Mouse (Mus musculus) lung, embryonic 15.5 days (tissue): Measurements from ENCODE around the gene Slc7a1. TPM values are rescaled to one million over a fixed set of nuclear protein-coding genes. Genes with fewer than 3 reads are reported as not detected.

ENCODE experiments used
- ATAC-seq: fragments of 200-750 bp; cut with Nextera tagmentation; 2 replicates; pipeline ENCODE4 v1.8.0; 2017; ENCODE audit warnings: moderate number of reproducible peaks, borderline replicate concordance; ENCODE audit not compliant: low FRiP score, low TSS enrichment; ENCODE audit errors: extremely low read depth
- H3K27ac ChIP-seq: fragments of 300-500 bp; sonication (generic); 2 replicates; pipeline ENCODE4 v1.5.1; 2015; ENCODE audit warnings: moderate library complexity, mild to moderate bottlenecking, inconsistent platforms
- H3K27me3 ChIP-seq: fragments of 300-500 bp; sonication (generic); 2 replicates; pipeline ENCODE4 v1.6.1; 2015; ENCODE audit warnings: inconsistent platforms
- H3K36me3 ChIP-seq: fragments of 300-500 bp; sonication (generic); 2 replicates; pipeline ENCODE4 v1.6.1; 2015; ENCODE audit warnings: inconsistent platforms
- H3K4me1 ChIP-seq: fragments of 300-500 bp; sonication (generic); 2 replicates; pipeline ENCODE4 v1.6.1; 2015; ENCODE audit warnings: inconsistent platforms
- H3K4me2 ChIP-seq: fragments of 300-500 bp; sonication (generic); 2 replicates; pipeline ENCODE4 v1.6.1; 2015; ENCODE audit warnings: inconsistent platforms, mild to moderate bottlenecking, moderate library complexity
- H3K4me3 ChIP-seq: fragments of 300-500 bp; sonication (generic); 2 replicates; pipeline ENCODE4 v1.5.1; 2015; ENCODE audit warnings: mild to moderate bottlenecking, inconsistent platforms
- H3K9ac ChIP-seq: fragments of 300-500 bp; sonication (generic); 2 replicates; pipeline ENCODE4 v1.6.1; 2015; ENCODE audit warnings: inconsistent platforms
- H3K9me3 ChIP-seq: fragments of 300-500 bp; sonication (generic); 2 replicates; pipeline ENCODE4 v1.6.1; 2016; ENCODE audit warnings: inconsistent platforms
- WGBS: fragments of 180-500 bp; shearing (Covaris S2); methylation state at CpG from one replicate; pipeline ENCODE4 v1.1.7; 2015; 5-methylcytosine and 5-hydroxymethylcytosine counted together
- polyA plus RNA-seq: library from polyadenylated mRNA; unstranded; fragments of >200 nt; fragmentation: Nextera tagmentation; extraction: Ambion mirVana; gene quantifications from 2 replicates; pipeline ENCODE4 v1.2.1, GENCODE M21; 2015

The Slc7a1 gene
- polyA plus RNA-seq, 1 experiment from 2014 or later: 15.5 TPM

DNA sequence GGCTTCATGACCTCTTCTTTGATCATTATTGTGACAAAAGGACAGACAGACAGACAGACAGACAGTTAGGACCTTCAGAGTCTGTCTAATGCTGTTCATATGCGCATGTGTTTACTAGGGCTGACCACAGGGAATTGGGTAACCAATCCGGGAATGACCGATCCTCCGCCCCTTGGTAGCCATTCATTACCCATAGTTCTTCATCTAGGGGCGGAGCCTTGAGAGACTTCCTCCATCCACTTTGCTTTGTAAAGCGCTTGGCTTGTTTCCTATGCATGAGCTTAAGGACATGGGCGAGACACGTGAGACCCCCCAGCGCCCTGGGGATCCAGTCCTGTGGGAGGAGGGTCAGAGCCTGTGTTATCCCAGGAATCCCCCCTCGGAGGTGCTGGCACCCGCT lies 96.7 kb downstream of the Slc7a1 start:
- no peak for ATAC-seq
- no peak overlapping the region for H3K27ac ChIP-seq
- H3K36me3 ChIP-seq: no peaks in the 10 kb centered on the region
- H3K27me3 ChIP-seq: no peaks in the 10 kb centered on the region
- H3K4me2 ChIP-seq: no peak overlapping the region
- no peaks in the 10 kb centered on the region for H3K4me1 ChIP-seq
- H3K4me3 ChIP-seq: peak overlapping the region; percentile 16
- H3K9me3 ChIP-seq: no peaks in the 10 kb centered on the region
- WGBS: 74% methylated on average over 11 of the region's 11 CpGs
- no peak overlapping the region for H3K9ac ChIP-seq

DNA sequence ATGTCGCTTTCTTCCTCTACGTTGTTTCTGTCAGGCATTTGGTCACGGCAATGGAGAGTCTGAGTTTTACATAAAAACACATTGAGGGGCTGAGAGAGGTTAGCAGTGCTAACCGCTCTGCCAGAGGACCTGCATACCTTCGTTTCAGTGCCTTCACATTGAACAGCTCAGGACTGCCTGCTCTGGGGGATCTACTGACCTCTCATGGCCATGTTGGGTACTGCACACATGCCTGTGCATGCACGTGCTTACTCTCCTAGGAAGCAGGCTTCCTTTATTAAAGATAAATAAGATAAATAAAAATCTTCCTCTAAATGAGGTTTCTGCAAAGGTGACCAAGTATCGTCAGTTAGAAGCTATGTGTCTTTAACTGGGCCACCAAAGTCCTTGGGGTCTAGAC lies 106.4 kb downstream of the Slc7a1 start:
- ATAC-seq: no peak
- Histone ChIP-seq H3K36me3 (no peaks in the 10 kb centered on the region), H3K4me2 (no peak overlapping the region), H3K9ac (no peak overlapping the region), H3K27ac (no peak overlapping the region), H3K4me1 (no peaks in the 10 kb centered on the region), H3K27me3 (no peaks in the 10 kb centered on the region), H3K9me3 (no peaks in the 10 kb centered on the region), H3K4me3 (no peak overlapping the region)
- WGBS: 85% methylated on average over 7 of the region's 7 CpGs

DNA sequence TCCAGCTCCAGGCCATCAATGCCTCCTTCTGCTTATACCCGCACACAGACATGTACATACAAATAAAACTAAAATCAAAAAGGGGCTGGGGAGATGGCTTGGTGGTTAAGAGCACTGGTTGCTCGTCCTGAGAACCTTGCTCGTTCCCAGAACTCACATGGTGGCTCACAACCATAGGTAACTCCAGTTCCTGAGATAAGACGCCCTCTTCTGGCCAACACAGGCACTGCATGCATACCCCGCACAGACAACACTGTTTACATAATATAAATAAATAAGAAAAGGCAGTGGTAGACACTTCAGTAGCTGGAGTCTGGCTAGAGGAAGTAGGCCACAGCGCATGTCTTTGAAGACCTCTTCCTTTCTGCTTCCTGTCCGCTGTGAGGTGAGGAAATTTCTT lies 106.8 kb downstream of the Slc7a1 start:
- Histone ChIP-seq H3K27ac (no peak overlapping the region), H3K4me3 (no peak overlapping the region), H3K9me3 (no peaks in the 10 kb centered on the region), H3K9ac (no peak overlapping the region), H3K27me3 (no peaks in the 10 kb centered on the region), H3K4me1 (no peaks in the 10 kb centered on the region), H3K4me2 (no peak overlapping the region), H3K36me3 (no peaks in the 10 kb centered on the region)
- 76% methylated on average over 7 of the region's 7 CpGs for WGBS
- no peak for ATAC-seq

DNA sequence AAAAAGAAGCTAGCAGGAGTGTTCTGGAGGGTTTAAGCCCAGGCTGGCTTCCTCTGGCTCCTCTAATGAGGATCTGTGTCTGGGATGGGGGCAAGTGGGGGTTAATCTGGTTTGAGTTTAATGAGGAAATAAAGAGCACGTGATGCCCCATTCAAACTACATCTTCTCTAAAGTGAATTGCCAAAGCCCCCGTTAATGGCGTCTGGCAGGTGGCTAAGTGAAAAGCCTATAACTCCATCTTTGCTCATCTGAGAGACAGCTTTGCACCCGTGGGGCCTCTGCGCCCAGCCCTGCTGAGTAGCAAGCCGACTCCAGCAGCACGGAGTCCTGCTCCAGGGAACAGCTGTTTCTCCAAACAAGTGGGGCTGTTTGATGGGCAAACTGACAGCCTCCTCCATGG lies 109.8 kb downstream of the Slc7a1 start:
- H3K27ac ChIP-seq: no peak overlapping the region
- H3K36me3 ChIP-seq: no peaks in the 10 kb centered on the region
- H3K27me3 ChIP-seq: no peaks in the 10 kb centered on the region
- H3K4me2 ChIP-seq: no peak overlapping the region
- ATAC-seq: no peak
- H3K4me3 ChIP-seq: no peak overlapping the region
- no peaks in the 10 kb centered on the region for H3K4me1 ChIP-seq
- 69% methylated on average over 7 of the region's 7 CpGs for WGBS
- no peak overlapping the region for H3K9ac ChIP-seq
- H3K9me3 ChIP-seq: no peaks in the 10 kb centered on the region

DNA sequence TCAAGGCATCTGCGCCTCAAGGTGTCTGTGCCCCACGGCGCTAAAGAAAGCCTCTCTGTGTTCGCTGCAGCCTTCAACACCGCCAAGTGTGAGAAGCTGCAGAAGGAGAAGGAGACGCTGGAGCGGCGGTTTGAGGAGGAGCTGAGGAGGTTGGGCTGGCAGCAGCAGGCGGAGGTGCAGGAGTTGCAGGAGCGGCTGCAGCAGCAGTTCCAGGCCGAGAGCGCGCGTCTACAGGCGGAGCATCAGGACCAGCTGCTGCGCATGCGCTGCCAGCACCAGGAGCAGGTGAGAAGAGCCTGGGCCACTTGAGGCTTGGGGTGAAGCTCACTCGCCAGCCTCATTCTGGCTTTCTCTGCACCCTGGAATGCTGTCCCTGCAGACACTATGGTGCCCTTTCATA lies 110.9 kb downstream of the Slc7a1 start:
- Histone ChIP-seq H3K27me3 (no peaks in the 10 kb centered on the region), H3K27ac (no peak overlapping the region), H3K4me1 (no peaks in the 10 kb centered on the region), H3K9ac (no peak overlapping the region), H3K9me3 (no peaks in the 10 kb centered on the region), H3K4me2 (no peak overlapping the region), H3K4me3 (no peak overlapping the region), H3K36me3 (no peaks in the 10 kb centered on the region)
- no peak for ATAC-seq
- WGBS: 64% methylated on average over 18 of the region's 18 CpGs

DNA sequence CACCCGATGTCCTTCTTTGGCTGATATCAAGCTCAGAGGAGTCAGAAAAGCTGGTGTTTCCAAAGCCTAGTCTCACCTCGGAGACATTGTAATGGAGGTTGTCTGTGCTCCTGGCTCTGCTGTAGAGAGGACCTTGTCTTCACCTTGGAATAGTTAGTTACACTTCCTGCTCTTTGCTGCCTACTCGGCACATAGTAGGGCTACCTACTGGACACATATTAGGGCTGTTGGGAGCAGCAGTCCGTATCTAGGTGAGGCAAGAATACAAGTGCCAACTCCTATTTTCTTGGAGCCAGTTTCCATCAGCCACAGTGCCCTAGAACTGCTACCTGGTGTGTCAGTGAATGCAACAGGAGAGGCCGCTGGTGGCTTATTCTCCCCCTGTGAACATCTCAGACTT lies 112.2 kb downstream of the Slc7a1 start:
- no peaks in the 10 kb centered on the region for H3K36me3 ChIP-seq
- no peaks in the 10 kb centered on the region for H3K27me3 ChIP-seq
- H3K27ac ChIP-seq: no peak overlapping the region
- H3K4me1 ChIP-seq: no peaks in the 10 kb centered on the region
- no peaks in the 10 kb centered on the region for H3K9me3 ChIP-seq
- ATAC-seq: no peak
- H3K4me2 ChIP-seq: no peak overlapping the region
- H3K4me3 ChIP-seq: no peak overlapping the region
- WGBS: 88% methylated on average over 5 of the region's 5 CpGs
- H3K9ac ChIP-seq: no peak overlapping the region

DNA sequence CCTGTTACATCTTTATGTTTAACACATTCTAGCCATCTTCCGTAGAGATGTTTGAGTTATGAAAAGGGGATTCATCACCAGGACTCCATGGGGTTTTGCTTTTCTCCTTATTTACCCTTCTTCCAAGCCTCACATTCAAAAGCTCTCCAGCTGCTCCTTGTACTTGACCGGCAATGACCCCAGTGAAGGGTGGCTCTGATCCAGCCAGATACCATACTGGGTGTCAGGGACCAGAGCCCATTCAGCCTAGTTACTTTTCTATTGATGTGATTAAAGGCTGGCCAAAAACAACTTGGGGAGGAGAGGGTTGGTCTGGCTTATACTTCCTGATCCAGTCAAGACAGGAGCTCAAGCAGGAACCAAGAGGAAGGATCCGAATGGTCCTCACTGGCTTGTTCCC lies 116.1 kb downstream of the Slc7a1 start:
- H3K9me3 ChIP-seq: no peaks in the 10 kb centered on the region
- whole genome bisulfite sequencing: 80% methylated on average over 3 of the region's 3 CpGs
- no peaks in the 10 kb centered on the region for H3K36me3 ChIP-seq
- no peaks in the 10 kb centered on the region for H3K4me1 ChIP-seq
- no peaks in the 10 kb centered on the region for H3K27me3 ChIP-seq
- no peak overlapping the region for H3K4me2 ChIP-seq
- ATAC-seq: no peak
- no peak overlapping the region for H3K27ac ChIP-seq
- H3K9ac ChIP-seq: no peak overlapping the region
- H3K4me3 ChIP-seq: no peak overlapping the region

DNA sequence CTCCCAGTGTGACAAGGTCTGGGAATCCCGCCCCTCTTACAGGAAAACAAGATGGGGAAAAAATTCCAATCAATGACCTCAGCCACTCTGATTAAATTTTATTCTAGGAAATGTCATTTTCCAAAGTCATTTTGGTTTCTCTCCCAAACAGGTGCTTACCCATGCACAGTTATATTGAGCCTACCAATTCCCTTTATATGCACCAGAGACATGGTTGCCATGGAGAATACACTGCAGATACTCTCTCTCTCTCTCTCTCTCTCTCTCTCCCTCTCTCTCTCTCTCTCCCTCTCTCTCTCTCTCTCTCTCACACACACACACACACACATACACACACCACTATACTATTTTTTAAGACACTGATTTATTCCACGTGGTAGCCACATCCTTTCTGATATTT lies 116.5 kb downstream of the Slc7a1 start:
- 74% methylated on average over 2 of the region's 2 CpGs for WGBS
- no peaks in the 10 kb centered on the region for H3K4me1 ChIP-seq
- no peak overlapping the region for H3K4me2 ChIP-seq
- no peak overlapping the region for H3K27ac ChIP-seq
- H3K9me3 ChIP-seq: no peaks in the 10 kb centered on the region
- no peak overlapping the region for H3K9ac ChIP-seq
- ATAC-seq: no peak
- no peak overlapping the region for H3K4me3 ChIP-seq
- H3K36me3 ChIP-seq: no peaks in the 10 kb centered on the region
- H3K27me3 ChIP-seq: no peaks in the 10 kb centered on the region

DNA sequence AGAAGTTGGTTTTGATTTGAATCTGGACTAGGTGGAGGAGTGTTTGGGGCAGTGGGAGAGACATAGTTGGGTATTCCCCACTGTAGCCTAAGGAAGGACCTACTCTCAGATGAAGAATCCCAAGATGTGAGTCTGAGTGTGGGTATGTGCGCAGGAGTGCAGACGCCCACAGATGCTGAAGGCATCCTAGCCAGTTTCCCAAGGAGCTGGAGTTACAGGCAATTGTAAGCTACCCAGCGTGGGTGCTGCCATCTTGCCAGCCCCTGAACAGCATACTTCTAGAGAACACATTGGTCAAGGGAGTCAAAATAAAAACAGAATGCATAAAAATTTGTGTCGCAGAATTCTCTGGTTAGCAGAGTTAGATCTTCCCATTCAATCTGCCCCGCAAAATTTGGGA lies 117.1 kb downstream of the Slc7a1 start:
- Histone ChIP-seq H3K27ac (no peak overlapping the region), H3K9ac (no peak overlapping the region), H3K27me3 (no peaks in the 10 kb centered on the region), H3K4me1 (no peaks in the 10 kb centered on the region), H3K9me3 (no peaks in the 10 kb centered on the region), H3K36me3 (no peaks in the 10 kb centered on the region), H3K4me2 (no peak overlapping the region), H3K4me3 (no peak overlapping the region)
- ATAC-seq: no peak
- WGBS: 93% methylated on average over 5 of the region's 5 CpGs

DNA sequence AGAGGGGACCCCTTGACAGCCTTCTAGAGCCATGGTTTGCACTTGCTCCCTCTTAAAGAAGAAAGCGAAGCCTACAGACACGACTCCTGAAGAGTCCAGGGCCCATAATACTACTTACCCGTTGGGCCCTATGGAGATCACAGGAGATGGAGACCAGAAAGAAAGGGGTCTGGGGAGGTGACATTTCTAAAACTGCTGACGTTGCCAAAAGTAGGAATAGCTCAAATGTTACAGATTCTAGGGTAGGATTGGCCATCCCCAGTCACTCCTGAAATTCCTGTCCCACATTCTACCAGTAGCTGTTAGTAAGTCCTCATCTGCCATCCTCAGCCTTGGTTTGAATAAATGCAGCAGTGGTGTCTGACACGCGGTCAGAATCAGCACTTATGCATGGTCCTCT lies 117.6 kb downstream of the Slc7a1 start:
- H3K4me2 ChIP-seq: no peak overlapping the region
- no peaks in the 10 kb centered on the region for H3K9me3 ChIP-seq
- H3K27me3 ChIP-seq: no peaks in the 10 kb centered on the region
- no peak overlapping the region for H3K27ac ChIP-seq
- 80% methylated on average over 6 of the region's 6 CpGs for WGBS
- H3K4me3 ChIP-seq: no peak overlapping the region
- H3K4me1 ChIP-seq: no peaks in the 10 kb centered on the region
- ATAC-seq: no peak
- no peak overlapping the region for H3K9ac ChIP-seq
- H3K36me3 ChIP-seq: no peaks in the 10 kb centered on the region

DNA sequence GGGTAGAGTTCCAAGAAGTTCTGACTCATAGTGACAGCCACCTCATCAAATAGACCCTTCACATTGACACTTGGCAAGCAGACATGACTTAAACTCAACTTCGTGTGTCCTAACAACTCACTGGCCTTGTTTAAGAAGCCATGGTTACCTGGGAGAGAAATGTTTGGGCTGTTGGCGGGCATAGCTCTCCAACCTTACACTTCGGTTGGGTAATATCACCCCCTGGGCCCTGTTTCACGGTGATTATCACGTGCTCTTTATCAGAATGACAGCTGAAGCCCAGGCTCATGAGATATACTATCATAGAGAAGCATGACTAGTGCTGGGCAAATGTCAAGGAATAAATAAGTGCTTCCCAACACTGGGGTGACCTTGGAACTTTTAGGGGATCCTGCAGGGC lies 119.4 kb downstream of the Slc7a1 start:
- H3K27ac ChIP-seq: no peak overlapping the region
- H3K36me3 ChIP-seq: no peaks in the 10 kb centered on the region
- 65% methylated on average over 5 of the region's 5 CpGs for WGBS
- no peak for ATAC-seq
- H3K9me3 ChIP-seq: no peaks in the 10 kb centered on the region
- no peak overlapping the region for H3K4me2 ChIP-seq
- no peaks in the 10 kb centered on the region for H3K4me1 ChIP-seq
- no peak overlapping the region for H3K9ac ChIP-seq
- H3K4me3 ChIP-seq: no peak overlapping the region
- no peaks in the 10 kb centered on the region for H3K27me3 ChIP-seq

DNA sequence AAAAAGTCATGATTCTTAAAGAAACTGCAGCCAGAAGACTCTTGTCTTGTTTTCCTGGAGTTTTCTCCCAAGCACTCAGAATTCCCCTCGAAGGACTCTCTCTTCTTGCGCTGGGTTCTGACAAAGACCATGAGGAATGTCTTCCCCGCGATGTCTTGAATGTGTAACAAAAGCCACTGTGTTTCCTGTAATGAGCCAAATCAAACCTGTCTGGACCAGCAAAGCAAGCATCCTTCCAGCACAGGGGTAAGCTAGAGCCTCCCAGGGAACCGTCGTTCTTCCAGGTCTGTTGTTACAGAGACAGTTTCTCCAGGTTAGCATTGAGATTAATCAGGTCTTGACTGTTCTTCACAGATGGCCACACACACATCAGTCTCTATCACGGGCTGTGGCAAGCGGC lies 121.5 kb downstream of the Slc7a1 start:
- H3K36me3 ChIP-seq: no peaks in the 10 kb centered on the region
- ATAC-seq: no peak
- WGBS: 78% methylated on average over 8 of the region's 8 CpGs

More for the DNA sequence above, 121.5 kb downstream of the Slc7a1 start:
- Histone ChIP-seq H3K4me3 (no peak overlapping the region), H3K9me3 (no peaks in the 10 kb centered on the region), H3K4me1 (no peaks in the 10 kb centered on the region), H3K27me3 (no peaks in the 10 kb centered on the region), H3K9ac (no peak overlapping the region), H3K4me2 (no peak overlapping the region), H3K27ac (no peak overlapping the region)
